Comparison of ENCODE assay signal across 8 mouse cellular contexts in the genomic region with DNA sequence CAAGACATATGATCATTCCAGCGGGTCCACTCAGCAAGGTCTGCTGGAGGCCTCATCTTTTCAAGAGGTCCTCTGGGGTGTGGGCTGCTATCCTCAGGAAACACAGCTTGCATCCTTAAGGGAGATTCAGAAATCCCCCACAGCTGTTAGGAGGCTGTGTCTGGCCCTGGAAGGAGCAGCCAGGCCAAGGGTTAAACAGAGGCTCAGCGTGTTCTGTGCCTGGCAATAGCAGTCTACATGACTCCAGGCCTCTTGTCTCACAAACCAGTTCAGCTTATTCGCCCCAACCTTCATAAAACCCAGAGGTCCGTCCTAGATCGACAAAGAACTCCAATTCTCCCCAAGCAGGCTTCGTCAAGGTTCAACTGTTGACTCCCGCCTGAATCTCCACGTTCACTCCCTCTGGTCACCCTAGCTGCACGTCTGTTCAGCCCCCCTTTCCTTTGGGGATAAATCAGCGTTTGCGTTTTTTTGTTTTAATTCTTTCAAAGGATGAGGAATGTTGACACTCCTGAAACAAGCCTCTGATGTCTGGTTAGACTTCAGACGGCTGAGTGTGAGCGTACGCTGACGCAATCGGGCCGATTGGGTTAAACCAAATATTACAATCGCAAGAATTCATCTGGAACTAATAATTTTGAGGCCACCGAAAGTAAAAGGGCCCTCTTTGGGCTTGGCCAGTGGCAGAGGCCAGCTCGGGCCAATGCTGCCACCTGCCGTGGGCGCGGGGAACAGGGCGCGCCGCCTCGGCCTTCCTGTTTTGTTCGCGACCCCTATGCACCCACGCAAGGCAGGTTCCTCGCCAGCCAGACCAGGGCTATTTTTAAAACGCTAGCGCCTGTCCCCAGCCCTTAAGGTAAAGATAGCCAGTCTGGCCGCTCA.
A peak's percentile ranks its signal among the peaks of the same experiment; 100 is the strongest.
DNase-seq lines count a peak whose midpoint lies in the region; ATAC-seq and TF ChIP-seq lines count a peak whose summit lies in the region.

No protein-coding gene starts in this region.

- peak overlapping the region; percentile 80 for H3K4me2 ChIP-seq in lung, embryonic 14.5 days
- peak overlapping the region; percentile 82 for H3K4me2 ChIP-seq in neural tube, embryonic 15.5 days

- H3K9ac ChIP-seq in lung, embryonic 14.5 days, result peak overlapping the region; percentile 51
- H3K9ac ChIP-seq in neural tube, embryonic 15.5 days (replicated peaks), result peak overlapping the region; percentile 54

- TF ChIP-seq POLR2A in cerebellum, adult 2 months (IDR thresholded peaks at IDR 0.05; ENCODE audit: borderline replicate concordance, insufficient read depth, low read length), result no peak

- H3K27ac ChIP-seq in cerebellum, adult 2 months (ENCODE audit: insufficient read depth, low read length), result peak overlapping the region; percentile 36; the same call in 1 of the 2 replicates
- peak overlapping the region; percentile 95 for H3K27ac ChIP-seq in lung, embryonic 14.5 days (ENCODE audit: low read depth)
- peak overlapping the region; percentile 95 for H3K27ac ChIP-seq in neural tube, embryonic 15.5 days (replicated peaks)

- peak overlapping the region; percentile 48 for H3K4me3 ChIP-seq in cerebellum, adult 2 months (replicated peaks; ENCODE audit: insufficient read depth, low read depth, low read length)
- peak overlapping the region; percentile 43 for H3K4me3 ChIP-seq in lung, embryonic 14.5 days (ENCODE audit: low read depth, low read length)
- H3K4me3 ChIP-seq in neural tube, embryonic 15.5 days (replicated peaks), result peak overlapping the region; percentile 47

- H3K36me3 ChIP-seq in lung, embryonic 14.5 days (ENCODE audit: insufficient read depth), result no peaks in the 10 kb centered on the region
- H3K36me3 ChIP-seq in neural tube, embryonic 15.5 days, result no peaks in the 10 kb centered on the region

- 9% methylated on average over 34 of the region's 34 CpGs for WGBS in cerebellum, adult 2 months
- WGBS in lung, embryonic 14.5 days, result 3% methylated on average over 34 of the region's 34 CpGs
- WGBS in neural tube, embryonic 15.5 days, result 3% methylated on average over 34 of the region's 34 CpGs

- TF ChIP-seq CTCF in cerebellum, adult 2 months (IDR thresholded peaks at IDR 0.05; ENCODE audit: borderline replicate concordance, insufficient read depth, low read depth, low read length), result peak; percentile 67
- TF ChIP-seq CTCF in lung, embryonic 14.5 days (IDR thresholded peaks at IDR 0.05; ENCODE audit: low read depth), result peak; percentile 91

- peak; percentile 45 for ATAC-seq in frontal cortex, adult (ENCODE audit: low TSS enrichment)
- ATAC-seq in hematopoietic stem cell, adult 5-6 weeks (replicated peaks in 1 of 2; ENCODE audit: insufficient read depth in 1 of 2, low FRiP score in 2 of 2, low TSS enrichment in 1 of 2, low read depth in 1 of 2, poor library complexity in 2 of 2, severe bottlenecking in 2 of 2), result peak; percentile 82 to 83
- peak; percentile 86 for ATAC-seq in lung, embryonic 14.5 days (ENCODE audit: insufficient read depth)
- peak; percentile 85 for ATAC-seq in neural tube, embryonic 15.5 days (ENCODE audit: low FRiP score)

- no peaks in the 10 kb centered on the region; the same call in 1 of the 2 replicates for H3K27me3 ChIP-seq in cerebellum, adult 2 months (ENCODE audit: control insufficient read depth, insufficient read depth, low read length)
- no peaks in the 10 kb centered on the region for H3K27me3 ChIP-seq in lung, embryonic 14.5 days (ENCODE audit: insufficient read depth, low read length)
- no peaks in the 10 kb centered on the region for H3K27me3 ChIP-seq in neural tube, embryonic 15.5 days (replicated peaks)

- DNase-seq in CD8-positive naive resting alpha-beta T cell, adult 2 months (ENCODE audit: low read depth in 2 of 2, low spot score in 2 of 2), result peak; percentile 58 to 67
- peak; percentile 65 to 74 for DNase-seq in cerebellum, adult 2 months
- DNase-seq in layer of hippocampus, adult 8-10 months (ENCODE audit: low spot score in 2 of 2), result peak; percentile 74 to 88
- peak; percentile 95 for DNase-seq in lung, embryonic 14.5 days
- DNase-seq in testis, postnatal 10 days (ENCODE audit: low spot score), result peak; percentile 94

- no peaks in the 10 kb centered on the region for H3K9me3 ChIP-seq in lung, embryonic 14.5 days (ENCODE audit: low read depth, low read length)
- H3K9me3 ChIP-seq in neural tube, embryonic 15.5 days (replicated peaks), result no peaks in the 10 kb centered on the region

- H3K4me1 ChIP-seq in cerebellum, adult 2 months (ENCODE audit: control insufficient read depth, insufficient read depth, low read length), result no peaks in the 10 kb centered on the region; the same call in 1 of the 2 replicates
- peaks cover 26% of the 10 kb centered on the region for H3K4me1 ChIP-seq in lung, embryonic 14.5 days (ENCODE audit: insufficient read depth)
- peaks cover 50% of the 10 kb centered on the region for H3K4me1 ChIP-seq in neural tube, embryonic 15.5 days

Comparison
In these comparisons a context has a peak if more than half of its experiments do, and no peak if none do; other contexts are left out.
1. Peak in every context shown above with its lines: DNase-seq, ATAC-seq, H3K4me3 ChIP-seq and H3K27ac ChIP-seq.
2. H3K27ac ChIP-seq: peak in every context shown above with its lines; median percentile 95 in lung, embryonic 14.5 days; 95 in neural tube, embryonic 15.5 days; 36 in cerebellum, adult 2 months.